Mouse (Mus musculus): ENCODE measurements around the gene Pigv. TPM values are rescaled to one million over a fixed set of nuclear protein-coding genes. Genes with fewer than 3 reads are reported as not detected.

Gene Pigv
- total and polyA plus RNA-seq, 3 experiments: 7.9 to 12.0 TPM; not detected in 1

DNA sequence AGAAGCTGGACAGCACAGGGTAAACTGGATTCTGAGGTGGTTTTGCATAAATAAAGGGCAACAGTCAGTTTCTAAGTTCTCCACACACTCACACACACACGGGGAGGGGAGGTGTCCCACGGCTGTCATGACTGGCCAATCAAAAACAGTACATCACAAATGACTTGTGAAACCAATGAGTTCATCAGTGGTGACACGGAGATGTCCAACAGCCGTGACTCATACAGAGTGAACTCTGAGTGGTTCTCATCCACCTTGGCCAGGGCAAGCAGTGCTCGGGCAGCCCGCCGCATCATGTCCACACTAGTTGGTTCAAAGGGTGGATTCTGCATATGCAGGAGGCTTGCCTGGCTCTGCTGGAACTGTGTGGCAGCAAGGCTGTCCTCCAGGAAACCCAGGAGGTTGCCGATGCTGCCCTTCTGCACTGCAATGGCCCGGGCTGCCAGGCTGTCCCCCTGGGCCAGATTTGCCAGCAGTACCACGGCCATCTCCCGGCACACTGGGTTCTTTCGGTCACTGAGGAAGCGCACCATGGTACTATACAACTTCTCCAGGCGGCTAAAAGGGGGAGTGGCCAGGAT lies 7.8 kb upstream of the Pigv start:
- no peak for DNase-seq (ENCODE audit: low read depth, low spot score)
- H3K27me3 ChIP-seq (ENCODE audit: control insufficient read depth in 1 of 2, insufficient read depth in 2 of 2, low read length in 2 of 2): no peaks in the 10 kb centered on the region
- TF ChIP-seq MYB (IDR thresholded peaks at IDR 0.05; ENCODE audit: low read depth, low read length) (no peak), CHD1 (IDR thresholded peaks at IDR 0.05; ENCODE audit: low read depth, low read length) (no peak), TBP (IDR thresholded peaks at IDR 0.05; ENCODE audit: low read depth, low read length) (no peak), KAT2A (conservative IDR thresholded peaks at IDR 0.05; ENCODE audit: low read depth, low read length) (no peak), MAZ (IDR thresholded peaks at IDR 0.05; ENCODE audit: low read depth, low read length) (no peak), BHLHE40 (IDR thresholded peaks at IDR 0.05; ENCODE audit: borderline replicate concordance, low read depth, low read length) (no peak), POLR2AphosphoS2 (IDR thresholded peaks at IDR 0.05; ENCODE audit: low read length) (no peak), ZMIZ1 (IDR thresholded peaks at IDR 0.05; ENCODE audit: low read depth, low read length) (no peak), MEF2A (IDR thresholded peaks at IDR 0.05; ENCODE audit: extremely low read depth, insufficient replicate concordance, low read depth, low read length, poor library complexity, severe bottlenecking) (no peak)

DNA sequence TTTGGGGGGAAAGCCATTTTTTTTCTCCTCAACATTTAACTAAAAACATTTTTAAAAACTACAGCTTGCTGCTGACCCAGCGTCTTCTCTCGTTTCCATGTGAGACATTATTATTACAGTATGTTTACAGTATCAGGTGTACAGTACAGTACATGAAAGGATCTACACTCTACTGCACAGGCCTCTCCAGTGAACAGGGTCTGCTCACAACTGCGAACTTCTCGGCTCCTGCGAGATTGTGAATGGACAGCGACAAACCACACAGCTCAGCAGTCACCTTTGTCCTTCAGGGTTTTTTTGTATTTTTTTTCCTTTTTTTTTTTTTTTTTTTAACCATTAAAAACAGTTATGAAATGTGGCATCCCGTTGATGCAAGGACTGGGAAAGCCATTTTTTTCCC lies 7.2 kb upstream of the Pigv start:
- no peak for TF ChIP-seq MXI1 (IDR thresholded peaks at IDR 0.05; ENCODE audit: low read depth, low read length)
- TF ChIP-seq GABPA (IDR thresholded peaks at IDR 0.05; ENCODE audit: low read depth, low read length): no peak
- no peak for TF ChIP-seq ZKSCAN1 (IDR thresholded peaks at IDR 0.05; ENCODE audit: low read depth, low read length)
- TF ChIP-seq POLR2A (IDR thresholded peaks at IDR 0.05; ENCODE audit: control insufficient read depth in 1 of 2, insufficient read depth in 1 of 2, low read depth in 1 of 2, low read length in 2 of 2, poor library complexity in 1 of 2): no peak
- TF ChIP-seq ELF1 (IDR thresholded peaks at IDR 0.05; ENCODE audit: low read depth, low read length): no peak
- TF ChIP-seq ZC3H11A (IDR thresholded peaks at IDR 0.05; ENCODE audit: low read depth, low read length): no peak
- TF ChIP-seq MYC (IDR thresholded peaks at IDR 0.05; ENCODE audit: low read depth, low read length): no peak
- no peak for TF ChIP-seq TAL1 (IDR thresholded peaks at IDR 0.05; ENCODE audit: low read length)
- TF ChIP-seq MYB (IDR thresholded peaks at IDR 0.05; ENCODE audit: low read depth, low read length): no peak
- TF ChIP-seq MAZ (IDR thresholded peaks at IDR 0.05; ENCODE audit: low read depth, low read length): no peak
- no peak for TF ChIP-seq ETS1 (IDR thresholded peaks at IDR 0.05; ENCODE audit: low read depth, low read length)
- TF ChIP-seq JUND (IDR thresholded peaks at IDR 0.05; ENCODE audit: low read depth, low read length): no peak
- no peak for TF ChIP-seq TCF12 (IDR thresholded peaks at IDR 0.05; ENCODE audit: low read depth, low read length)
- no peak for TF ChIP-seq POLR2AphosphoS2 (IDR thresholded peaks at IDR 0.05; ENCODE audit: low read length)
- no peak for TF ChIP-seq USF1 (IDR thresholded peaks at IDR 0.05; ENCODE audit: low read depth, low read length)
- no peak for TF ChIP-seq KAT2A (conservative IDR thresholded peaks at IDR 0.05; ENCODE audit: low read depth, low read length)
- TF ChIP-seq HCFC1 (IDR thresholded peaks at IDR 0.05; ENCODE audit: low read depth, low read length): no peak
- Histone ChIP-seq H3K4me3 (ENCODE audit: control insufficient read depth in 1 of 2, insufficient read depth in 1 of 2, low read depth in 2 of 2, low read length in 2 of 2) (no peak overlapping the region), H3K36me3 (ENCODE audit: control insufficient read depth in 1 of 2, insufficient read depth in 2 of 2, low read length in 2 of 2) (peaks cover 18 to 31% of the 10 kb centered on the region in 2 experiments), H3K79me2 (ENCODE audit: control insufficient read depth, insufficient read depth, low read length, poor library complexity) (peaks cover 1% of the 10 kb centered on the region; the same call in 1 of the 2 replicates), H3K9ac (ENCODE audit: control insufficient read depth, low read depth, low read length, poor library complexity, severe bottlenecking) (no peak overlapping the region), H3K27me3 (ENCODE audit: control insufficient read depth in 1 of 2, insufficient read depth in 2 of 2, low read length in 2 of 2) (no peaks in the 10 kb centered on the region), H3K4me1 (ENCODE audit: control insufficient read depth in 1 of 2, insufficient read depth in 2 of 2, low read length in 2 of 2) (peaks cover 12 to 23% of the 10 kb centered on the region in 2 experiments), H3K9me3 (replicated peaks; ENCODE audit: insufficient read depth, low read length) (no peaks in the 10 kb centered on the region), H3K27ac (ENCODE audit: control insufficient read depth, low read depth, low read length) (no peak overlapping the region)
- DNase-seq (ENCODE audit: low read depth, low spot score): no peak

More for the DNA sequence above, 7.8 kb upstream of the Pigv start:
- Histone ChIP-seq H3K4me1 (ENCODE audit: control insufficient read depth in 1 of 2, insufficient read depth in 2 of 2, low read length in 2 of 2) (peaks cover 12 to 17% of the 10 kb centered on the region in 2 experiments), H3K36me3 (ENCODE audit: control insufficient read depth in 1 of 2, insufficient read depth in 2 of 2, low read length in 2 of 2) (peaks cover 19 to 24% of the 10 kb centered on the region in 2 experiments), H3K27ac (ENCODE audit: control insufficient read depth, low read depth, low read length) (no peak overlapping the region), H3K4me3 (ENCODE audit: control insufficient read depth in 1 of 2, insufficient read depth in 1 of 2, low read depth in 2 of 2, low read length in 2 of 2) (no peak overlapping the region), H3K9ac (ENCODE audit: control insufficient read depth, low read depth, low read length, poor library complexity, severe bottlenecking) (no peak overlapping the region), H3K79me2 (ENCODE audit: control insufficient read depth, insufficient read depth, low read length, poor library complexity) (peaks cover 1% of the 10 kb centered on the region; the same call in 1 of the 2 replicates), H3K9me3 (replicated peaks; ENCODE audit: insufficient read depth, low read length) (no peaks in the 10 kb centered on the region)
